Comparison of ENCODE assay signal across 15 mouse cellular contexts in the genomic region with DNA sequence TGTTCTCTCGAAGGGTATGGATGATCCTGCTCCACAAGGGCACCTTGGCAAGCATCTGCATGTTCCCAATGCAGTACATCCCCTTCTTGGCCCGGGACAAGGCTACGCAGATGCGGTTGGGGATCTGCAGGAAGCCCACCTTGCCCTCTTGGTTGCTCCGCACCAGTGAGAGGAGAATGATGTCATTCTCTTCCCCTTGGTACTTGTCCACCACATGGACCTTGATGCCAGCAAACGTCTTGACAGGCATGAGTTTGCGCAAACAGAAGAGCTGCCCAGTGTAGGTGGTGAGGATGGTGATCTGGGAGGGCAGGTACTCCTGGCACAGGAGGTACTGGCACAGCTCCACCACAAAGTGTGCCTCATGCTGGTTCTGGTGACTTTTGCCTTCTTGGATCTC.
"Had no signal": no experiment of that assay in that cellular context is flagged by ENCODE, and none has a peak within 500 bp of the region (broad histone marks: within the 10 kb centered on the region; RNA-seq: fewer than 3 reads in every experiment).

No protein-coding gene starts in this region.

- H3K9ac ChIP-seq: limb, embryonic 15.5 days; lung, embryonic 14.5 days; midbrain, embryonic 12.5 days; neural tube, embryonic 13.5 days; stomach, embryonic 15.5 days had no signal

- H3K27me3 ChIP-seq: limb, embryonic 15.5 days; midbrain, embryonic 12.5 days; neural tube, embryonic 13.5 days; stomach, embryonic 15.5 days had no signal

- ATAC-seq: midbrain, embryonic 16.5 days had no signal

- H3K4me2 ChIP-seq: limb, embryonic 15.5 days; lung, embryonic 14.5 days; midbrain, embryonic 12.5 days; neural tube, embryonic 13.5 days; stomach, embryonic 15.5 days had no signal

- DNase-seq: kidney, adult 9 months; kidney, postnatal 36 days; layer of hippocampus, adult 9-11 months; layer of hippocampus, postnatal 36 days; lung, embryonic 14.5 days; lung, postnatal 10 days; retina, postnatal 1 day; thymus, adult 2 months; thymus, postnatal 25 days had no signal

- H3K4me1 ChIP-seq: limb, embryonic 15.5 days; midbrain, embryonic 12.5 days; neural tube, embryonic 13.5 days; stomach, embryonic 15.5 days had no signal

- H3K9me3 ChIP-seq: limb, embryonic 15.5 days; midbrain, embryonic 12.5 days; neural tube, embryonic 13.5 days; stomach, embryonic 15.5 days had no signal

- H3K27ac ChIP-seq: kidney, postnatal 0 days; limb, embryonic 15.5 days; midbrain, embryonic 12.5 days; neural tube, embryonic 13.5 days; stomach, embryonic 15.5 days had no signal

- H3K4me3 ChIP-seq: limb, embryonic 15.5 days; midbrain, embryonic 12.5 days; neural tube, embryonic 13.5 days; stomach, embryonic 15.5 days had no signal
